Mouse (Mus musculus): Measurements from ENCODE around the gene Itih2. TPM values are rescaled to one million over a fixed set of nuclear protein-coding genes. Genes with fewer than 3 reads are reported as not detected.
A peak's percentile ranks its signal among the peaks of the same experiment; 100 is the strongest.

Gene Itih2
- polyA plus RNA-seq, 1 experiment from 2014 or later = 4.4 TPM

DNA sequence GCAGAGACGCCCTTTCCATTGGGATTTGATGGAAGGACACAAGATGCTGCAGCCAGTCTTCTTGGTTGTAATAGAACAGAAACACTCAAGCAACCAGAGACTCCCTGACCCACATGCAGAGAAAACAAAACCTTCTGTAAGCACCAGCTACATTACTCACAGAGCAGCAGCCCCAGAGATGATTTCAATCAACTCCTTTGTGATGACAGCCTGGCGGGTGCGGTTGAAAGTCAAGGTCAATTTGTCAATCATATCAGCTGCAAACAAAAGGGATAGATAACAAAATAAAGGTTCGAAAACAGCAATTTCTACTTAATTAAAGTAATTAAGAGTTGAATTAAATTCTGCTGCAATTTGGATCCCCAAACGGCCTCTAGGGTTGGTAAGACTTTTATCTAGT, 72.4 kb downstream of the Itih2 start:
- Histone ChIP-seq H3K4me3 (replicated peaks) (no peak overlapping the region), H3K27me3 (replicated peaks) (no peaks in the 10 kb centered on the region), H3K36me3 (peaks cover 43% of the 10 kb centered on the region), H3K4me2 (replicated peaks) (no peak overlapping the region), H3K4me1 (replicated peaks) (no peaks in the 10 kb centered on the region), H3K27ac (no peak overlapping the region), H3K9ac (no peak overlapping the region), H3K9me3 (no peaks in the 10 kb centered on the region)
- no peak for ATAC-seq
- WGBS = 78% methylated on average over 5 of the region's 5 CpGs

DNA sequence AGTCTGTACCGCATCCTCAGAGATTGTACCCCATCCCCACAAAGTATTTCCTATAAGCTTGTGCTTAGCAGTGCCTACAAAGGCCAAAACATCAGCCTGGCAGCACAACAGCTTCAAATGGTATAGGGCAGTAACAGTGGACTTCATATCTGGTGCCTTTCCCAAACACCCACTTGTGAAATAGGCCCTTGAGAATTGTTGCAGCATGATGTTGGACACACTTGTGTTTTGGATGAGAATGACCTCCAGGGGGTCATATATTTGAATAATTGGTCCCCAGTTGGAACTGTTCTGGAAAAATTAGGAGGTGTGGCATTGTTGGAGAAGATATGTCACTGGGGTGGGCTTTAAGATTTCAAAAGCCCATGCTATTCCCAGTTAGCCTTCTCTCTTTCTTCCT, 79.2 kb downstream of the Itih2 start:
- H3K27ac ChIP-seq = no peak overlapping the region
- no peaks in the 10 kb centered on the region for H3K27me3 ChIP-seq (replicated peaks)

GRCm38 (mm10) chr2:10050878-10051277, 80.3 kb downstream of the Itih2 start:
- Histone ChIP-seq H3K27me3 (replicated peaks) (no peaks in the 10 kb centered on the region), H3K9ac (no peak overlapping the region), H3K9me3 (no peaks in the 10 kb centered on the region), H3K36me3 (peaks cover 9% of the 10 kb centered on the region), H3K4me3 (replicated peaks) (no peak overlapping the region), H3K4me1 (replicated peaks) (peaks cover 3% of the 10 kb centered on the region), H3K4me2 (replicated peaks) (no peak overlapping the region), H3K27ac (no peak overlapping the region)
- no peak for ATAC-seq
- 91% methylated on average over 3 of the region's 3 CpGs for WGBS

More for the DNA sequence above, 79.2 kb downstream of the Itih2 start:
- H3K4me1 ChIP-seq (replicated peaks) = peaks cover 3% of the 10 kb centered on the region
- H3K4me3 ChIP-seq (replicated peaks) = no peak overlapping the region
- no peak overlapping the region for H3K4me2 ChIP-seq (replicated peaks)
- H3K9me3 ChIP-seq = no peaks in the 10 kb centered on the region
- H3K36me3 ChIP-seq = peaks cover 16% of the 10 kb centered on the region
- no peak for ATAC-seq
- 96% methylated on average over 1 of the region's 1 CpGs for WGBS
- H3K9ac ChIP-seq = no peak overlapping the region

- no peak overlapping the region for H3K27ac ChIP-seq
- no peaks in the 10 kb centered on the region for H3K27me3 ChIP-seq (replicated peaks)
- no peak overlapping the region for H3K9ac ChIP-seq
- H3K36me3 ChIP-seq = no peaks in the 10 kb centered on the region
- WGBS = 13% methylated on average over 10 of the region's 10 CpGs
- H3K9me3 ChIP-seq = no peaks in the 10 kb centered on the region
- H3K4me1 ChIP-seq (replicated peaks) = peaks cover 3% of the 10 kb centered on the region
- no peak for ATAC-seq
- peak overlapping the region; percentile 86 for H3K4me3 ChIP-seq (replicated peaks)
- H3K4me2 ChIP-seq (replicated peaks) = peak overlapping the region; percentile 59
Observed at GRCm38 (mm10) chr2:10049456-10049855, 81.7 kb downstream of the Itih2 start.

GRCm38 (mm10) chr2:10048461-10048860, 82.7 kb downstream of the Itih2 start, which contains the start of gene Taf3:
Taf3 (minus strand) TSS chr2:10048596.
- H3K4me2 ChIP-seq (replicated peaks) = peak within 1 kb of the TSS; percentile 84
- 0 out of 2 replicates have a peak within 1 kb of the TSS, but pooled peaks have one; percentile 40 for H3K27ac ChIP-seq
- WGBS = under 1% methylated on average over 36 of the region's 36 CpGs
- no peaks in the 10 kb centered on the region for H3K27me3 ChIP-seq (replicated peaks)
- H3K4me3 ChIP-seq (replicated peaks) = peak within 1 kb of the TSS; percentile 86
- no peaks in the 10 kb centered on the region for H3K36me3 ChIP-seq
- ATAC-seq = peak; percentile 93
- H3K9me3 ChIP-seq = no peaks in the 10 kb centered on the region
- peaks cover 3% of the 10 kb centered on the region for H3K4me1 ChIP-seq (replicated peaks)
- peak within 1 kb of the TSS; percentile 80 for H3K9ac ChIP-seq

- peak overlapping the region; percentile 84 for H3K4me2 ChIP-seq (replicated peaks)
- H3K9me3 ChIP-seq = no peaks in the 10 kb centered on the region
- peak overlapping the region; percentile 80 for H3K9ac ChIP-seq
- H3K4me3 ChIP-seq (replicated peaks) = peak overlapping the region; percentile 86
- H3K27me3 ChIP-seq (replicated peaks) = no peaks in the 10 kb centered on the region
- WGBS = under 1% methylated on average over 47 of the region's 47 CpGs
- 0 out of 2 replicates have a peak overlapping the region, but pooled peaks have one; percentile 40 for H3K27ac ChIP-seq
- H3K4me1 ChIP-seq (replicated peaks) = peaks cover 3% of the 10 kb centered on the region
- no peaks in the 10 kb centered on the region for H3K36me3 ChIP-seq
- ATAC-seq = peak; percentile 74
Observed at GRCm38 (mm10) chr2:10047758-10048436, 83.3 kb downstream of the Itih2 start.

Other genes with a start within 250 kb of the Itih2 start
- not detected in 2 replicates for gene 9230102O04Rik, start 241.9 kb downstream of the Itih2 start, polyA plus RNA-seq (2015; fragmentation: Nextera tagmentation; extraction: Ambion mirVana)
- 2.3 and 2.6 TPM in 2 replicates for gene Gata3, start 241.4 kb downstream of the Itih2 start, polyA plus RNA-seq (2015; fragmentation: Nextera tagmentation; extraction: Ambion mirVana)
- 11.1 and 11.3 TPM in 2 replicates for gene Taf3, start 82.8 kb downstream of the Itih2 start, polyA plus RNA-seq (2015; fragmentation: Nextera tagmentation; extraction: Ambion mirVana)
- gene Atp5c1, start 50.9 kb downstream of the Itih2 start, polyA plus RNA-seq (2015; fragmentation: Nextera tagmentation; extraction: Ambion mirVana) = 836 and 873 TPM in 2 replicates
- gene Kin, start 50.8 kb downstream of the Itih2 start, polyA plus RNA-seq (2015; fragmentation: Nextera tagmentation; extraction: Ambion mirVana) = 22.4 and 26.4 TPM in 2 replicates
- 12.1 and 12.2 TPM in 2 replicates for gene Itih5, start 22.2 kb upstream of the Itih2 start, polyA plus RNA-seq (2015; fragmentation: Nextera tagmentation; extraction: Ambion mirVana)
- 1.2 and 1.3 TPM in 2 replicates for gene Sfmbt2, start 239.1 kb upstream of the Itih2 start, polyA plus RNA-seq (2015; fragmentation: Nextera tagmentation; extraction: Ambion mirVana)

Measured in intestine, embryonic 15.5 days (tissue).